Mouse (Mus musculus) c-Kit-positive CD71-positive TER-119-negative erythroid progenitor cells, embryonic 14.5 days (primary cell): ENCODE measurements at regions not wholly inside any gene's neighbourhood (a gene's known extent, or its start where the extent isn't known, plus 50 kb on each side); places are given as distances from the start of the nearest gene placed in this dataset.

Experiments
- DNase-seq: peaks from one replicate; pipeline ENCODE4 v3.0.0-alpha.2; 2013; ENCODE audit warnings: low read depth

GRCm38 (mm10) chr5:74885958-74886357 is 158.6 kb downstream of the Chic2 start:
- no peak for DNase-seq

- no peak for DNase-seq
These were observed 162.0 kb downstream of the Chic2 start for GRCm38 (mm10) chr5:74882563-74882962.

- DNase-seq, result no peak
These were observed 163.8 kb downstream of the Chic2 start for GRCm38 (mm10) chr5:74880669-74881226.

GRCm38 (mm10) chr5:74880048-74880437 is 164.5 kb downstream of the Chic2 start:
- DNase-seq, result no peak

GRCm38 (mm10) chr5:74879098-74880047 is 165.2 kb downstream of the Chic2 start:
- DNase-seq, result no peak

GRCm38 (mm10) chr5:74877595-74877994 is 167.0 kb downstream of the Chic2 start:
- DNase-seq, result no peak

GRCm38 (mm10) chr5:74877185-74877584 is 167.4 kb downstream of the Chic2 start:
- no peak for DNase-seq

- no peak for DNase-seq
These were observed 169.9 kb downstream of the Chic2 start for GRCm38 (mm10) chr5:74874691-74875090.

- DNase-seq, result no peak
These were observed 167.9 kb upstream of the Lnx1 start for GRCm38 (mm10) chr5:74870615-74871014.

- DNase-seq, result no peak
These were observed 164.5 kb upstream of the Lnx1 start for GRCm38 (mm10) chr5:74867113-74867785.

- DNase-seq, result no peak
These were observed 164.0 kb upstream of the Lnx1 start for GRCm38 (mm10) chr5:74866697-74867096.

GRCm38 (mm10) chr5:74865446-74865845 is 162.7 kb upstream of the Lnx1 start:
- DNase-seq, result no peak

GRCm38 (mm10) chr5:74864540-74865157 is 161.9 kb upstream of the Lnx1 start:
- no peak for DNase-seq

GRCm38 (mm10) chr5:74861297-74861696 is 158.6 kb upstream of the Lnx1 start:
- no peak for DNase-seq

- DNase-seq, result no peak
These were observed 155.1 kb upstream of the Lnx1 start for GRCm38 (mm10) chr5:74857861-74858260.

GRCm38 (mm10) chr5:74857161-74857560 is 154.4 kb upstream of the Lnx1 start:
- DNase-seq, result no peak

- no peak for DNase-seq
These were observed 145.1 kb upstream of the Lnx1 start for GRCm38 (mm10) chr5:74847824-74848223.

GRCm38 (mm10) chr5:74846674-74847073 is 144.0 kb upstream of the Lnx1 start:
- DNase-seq, result no peak

- no peak for DNase-seq
These were observed 131.7 kb upstream of the Lnx1 start for GRCm38 (mm10) chr5:74834401-74834800.

- no peak for DNase-seq
These were observed 131.2 kb upstream of the Lnx1 start for GRCm38 (mm10) chr5:74833887-74834286.

- DNase-seq, result no peak
These were observed 129.3 kb upstream of the Lnx1 start for GRCm38 (mm10) chr5:74832011-74832410.

GRCm38 (mm10) chr5:74830646-74831045 is 127.9 kb upstream of the Lnx1 start:
- DNase-seq, result no peak
